Mouse (Mus musculus) activated CD4-positive, CD25-positive, alpha-beta regulatory T cell, adult 4 months (primary cell): ENCODE data around the gene Gm13694. TPM values are rescaled to one million over a fixed set of nuclear protein-coding genes. Genes with fewer than 3 reads are reported as not detected.

Source experiments
- polyA plus RNA-seq, 2 experiments: library from polyadenylated mRNA; unstranded; fragments of 100-300 nt; shearing (Covaris generic); gene quantifications; one replicate each; pipeline ENCODE4 v1.2.1; 2017

The Gm13694 gene
- polyA plus RNA-seq, 2 experiments from 2014 or later = not detected

Other genes with a start within 250 kb of the Gm13694 start
- gene Fam171b, start 166.3 kb upstream of the Gm13694 start, polyA plus RNA-seq = under 1 TPM; 0.20 to 0.65 TPM
- not detected for gene Zswim2, start 37.7 kb upstream of the Gm13694 start, polyA plus RNA-seq
- gene Gm13698, start 23.2 kb upstream of the Gm13694 start, polyA plus RNA-seq = not detected
- not detected for gene Gm13693, start 17.4 kb upstream of the Gm13694 start, polyA plus RNA-seq
- gene Gm13695, start 11.6 kb upstream of the Gm13694 start, polyA plus RNA-seq = not detected
- not detected for gene Gm13696, start 5.8 kb upstream of the Gm13694 start, polyA plus RNA-seq
- not detected for gene Gm13697, start 5.8 kb downstream of the Gm13694 start, polyA plus RNA-seq
- not detected for gene Gm13691, start 11.6 kb downstream of the Gm13694 start, polyA plus RNA-seq